Mouse (Mus musculus) olfactory bulb, adult 2 months (tissue): Measurements from ENCODE around the gene Man1c1.

Experiments used
- CTCF ChIP-seq: fragments of 200-500 bp; IDR thresholded peaks from 2 replicates; pipeline ENCODE4 v1.5.1; 2012; ENCODE audit warnings: low read depth, mild to moderate bottlenecking, low read length, moderate library complexity; ENCODE audit not compliant: insufficient read depth
- POLR2A ChIP-seq: fragments of 200-500 bp; IDR thresholded peaks from 2 replicates; pipeline ENCODE4 v1.6.1; 2012; ENCODE audit warnings: mild to moderate bottlenecking, low read depth, low read length, moderate library complexity; ENCODE audit not compliant: insufficient read depth

DNA sequence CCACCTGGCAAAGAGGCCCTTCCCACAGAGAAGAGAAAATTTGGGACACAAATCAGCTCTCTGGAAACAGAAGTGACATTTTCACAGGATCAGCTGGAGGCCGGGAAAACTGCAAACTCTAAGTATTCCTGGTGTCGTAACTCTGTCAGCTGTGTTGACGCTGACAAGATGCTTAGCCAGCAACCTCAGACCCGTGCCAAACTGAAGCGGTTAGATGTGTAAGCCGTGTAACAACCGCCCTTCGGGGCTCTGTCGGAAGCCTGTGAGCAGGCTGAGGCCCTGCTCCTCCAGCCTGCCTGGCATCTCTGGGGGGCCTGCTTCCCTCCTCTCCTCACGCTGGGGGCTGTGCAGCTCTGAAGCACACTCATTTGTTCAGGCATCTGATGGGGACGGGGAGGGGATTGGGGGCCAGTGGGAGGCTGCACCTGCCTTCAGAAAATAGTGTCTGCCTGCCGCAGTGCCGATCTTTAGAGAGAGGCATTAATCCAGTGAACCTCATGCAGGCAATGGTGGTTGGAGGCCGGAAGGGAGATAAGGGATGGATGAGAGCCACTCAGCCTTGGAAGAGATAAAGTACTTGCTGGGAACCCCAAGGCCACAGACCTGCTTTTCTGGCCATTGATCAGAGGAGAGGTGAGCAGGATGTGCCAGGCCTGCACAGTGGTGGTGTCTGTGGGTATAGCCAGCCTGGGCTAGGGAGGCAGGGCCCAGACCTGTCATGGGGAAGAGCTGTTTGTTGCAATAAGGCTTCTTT, 79.8 kb downstream of the Man1c1 start:
- no peak for TF ChIP-seq CTCF
- TF ChIP-seq POLR2A, result no peak
